Mouse (Mus musculus) mouse trophoblast stem cell (cell line): ENCODE measurements around the gene Cnbd2.

Experiments
- in situ Hi-C, 2 experiments: fragments of 300-500 bp; cut with MseI, MboI; formaldehyde crosslinking; loops; 2 replicates in 1 of 2; 3 replicates in 1 of 2; pipeline ENCODE4 v1.15.1; 2025

The Cnbd2 gene

DNA sequence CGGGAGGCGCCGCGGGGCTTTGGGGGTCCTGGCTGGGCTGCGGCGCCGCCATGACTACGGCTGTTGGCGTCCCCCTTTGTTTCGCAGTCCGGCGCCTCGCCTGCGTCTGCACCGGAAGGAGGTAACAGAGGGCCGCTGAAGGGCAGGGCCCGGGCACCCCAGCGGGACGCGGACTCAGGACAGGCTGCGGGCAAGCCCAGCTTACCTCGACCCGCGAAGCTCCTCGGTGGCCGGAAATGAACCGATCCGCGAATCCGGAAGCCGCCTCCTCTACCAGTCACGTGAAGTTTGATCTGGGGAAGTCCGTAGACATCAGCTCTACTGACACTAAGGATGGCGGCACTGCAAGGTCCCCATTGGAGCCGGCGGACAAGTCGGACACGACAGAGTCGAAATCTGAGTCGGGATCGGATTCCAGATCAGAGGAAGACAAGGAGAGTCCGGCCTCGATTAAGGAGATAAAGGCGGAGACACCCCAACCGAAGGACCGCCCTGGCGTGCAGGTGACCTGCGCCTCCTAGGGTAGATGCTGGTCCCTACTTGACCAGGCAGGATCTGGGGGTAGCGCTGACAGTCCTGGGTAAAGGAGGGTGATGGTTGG lies at the start of gene Cnbd2, which contains the start of gene Scand1:
Cnbd2 (plus strand) TSS at position 3 of the 601 bp plus-strand sequence.
Scand1 (minus strand) TSS at position 408 of the 601 bp plus-strand sequence.
- in situ Hi-C loops: no loop called here

DNA sequence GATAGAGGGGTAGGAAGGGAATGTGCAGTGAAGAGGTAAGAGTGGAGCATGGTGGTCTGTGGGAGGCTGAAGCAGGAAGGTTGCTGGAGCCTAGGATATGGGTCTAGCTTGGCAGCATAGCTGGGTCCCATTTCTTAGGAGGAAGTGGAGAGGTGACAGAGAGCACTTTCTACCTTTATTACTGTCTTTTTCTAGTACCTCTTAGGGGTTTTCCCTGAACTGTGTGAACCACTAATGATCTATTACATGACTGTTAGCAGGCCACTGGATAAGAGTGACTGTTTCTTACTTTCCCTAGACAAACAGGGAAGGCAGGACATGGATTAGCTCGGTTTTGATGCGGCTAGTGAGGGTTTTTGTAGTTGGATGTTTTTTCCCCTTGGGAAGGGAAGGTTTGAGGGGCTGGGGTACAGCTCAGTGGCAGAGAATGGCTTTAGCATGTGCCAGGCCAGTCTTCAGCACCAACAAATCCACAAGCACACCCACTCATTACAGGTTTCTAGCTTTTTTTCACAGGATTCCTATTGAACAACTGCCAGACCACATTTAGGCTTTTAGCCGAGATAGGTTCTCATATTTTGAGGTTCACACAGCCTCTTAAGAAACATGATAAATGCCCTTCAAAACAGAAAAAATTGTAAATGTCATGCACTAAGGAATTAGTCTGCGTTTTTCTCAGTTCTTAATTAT lies 48.8 kb upstream of the Cnbd2 start:
- in situ Hi-C loops: no loop called here

DNA sequence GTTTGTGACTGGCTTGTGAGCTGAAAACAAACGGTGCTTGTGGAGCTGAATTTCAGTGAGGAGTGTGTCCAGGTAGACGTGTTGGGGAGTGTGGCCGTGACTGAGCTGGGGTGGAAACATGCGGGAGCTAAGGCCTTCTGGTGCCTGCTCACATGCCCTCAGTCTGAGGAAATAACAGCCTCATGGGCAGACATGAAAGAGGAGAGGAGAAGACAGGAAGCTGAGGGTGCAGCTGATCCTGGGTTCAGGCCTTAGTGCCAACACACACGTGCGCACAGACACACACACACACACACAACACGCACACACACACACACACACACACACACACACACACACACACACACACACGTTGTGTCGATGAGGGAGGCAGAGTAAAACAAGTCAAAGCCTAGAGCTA lies 44.5 kb upstream of the Cnbd2 start:
- in situ Hi-C loops: no loop called here

DNA sequence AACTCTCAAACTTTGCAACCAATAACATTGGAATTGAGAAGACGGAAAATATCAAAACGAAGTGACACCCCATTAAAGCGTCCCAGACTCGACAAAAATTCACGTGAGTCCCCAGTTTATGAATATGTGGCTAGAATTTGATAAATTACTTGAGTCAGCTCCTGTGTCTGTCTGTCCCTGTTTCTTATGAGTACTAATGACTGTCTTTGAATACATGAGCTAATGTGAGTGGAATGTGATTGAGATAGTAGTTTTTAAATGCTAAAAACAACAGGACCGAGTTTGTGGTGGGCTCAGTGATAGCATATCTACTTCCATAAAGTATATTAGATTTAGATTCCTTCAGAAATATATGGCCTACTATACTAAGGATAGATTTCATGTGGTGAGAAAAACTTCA lies 39.5 kb upstream of the Cnbd2 start:
- in situ Hi-C loops: no loop called here

DNA sequence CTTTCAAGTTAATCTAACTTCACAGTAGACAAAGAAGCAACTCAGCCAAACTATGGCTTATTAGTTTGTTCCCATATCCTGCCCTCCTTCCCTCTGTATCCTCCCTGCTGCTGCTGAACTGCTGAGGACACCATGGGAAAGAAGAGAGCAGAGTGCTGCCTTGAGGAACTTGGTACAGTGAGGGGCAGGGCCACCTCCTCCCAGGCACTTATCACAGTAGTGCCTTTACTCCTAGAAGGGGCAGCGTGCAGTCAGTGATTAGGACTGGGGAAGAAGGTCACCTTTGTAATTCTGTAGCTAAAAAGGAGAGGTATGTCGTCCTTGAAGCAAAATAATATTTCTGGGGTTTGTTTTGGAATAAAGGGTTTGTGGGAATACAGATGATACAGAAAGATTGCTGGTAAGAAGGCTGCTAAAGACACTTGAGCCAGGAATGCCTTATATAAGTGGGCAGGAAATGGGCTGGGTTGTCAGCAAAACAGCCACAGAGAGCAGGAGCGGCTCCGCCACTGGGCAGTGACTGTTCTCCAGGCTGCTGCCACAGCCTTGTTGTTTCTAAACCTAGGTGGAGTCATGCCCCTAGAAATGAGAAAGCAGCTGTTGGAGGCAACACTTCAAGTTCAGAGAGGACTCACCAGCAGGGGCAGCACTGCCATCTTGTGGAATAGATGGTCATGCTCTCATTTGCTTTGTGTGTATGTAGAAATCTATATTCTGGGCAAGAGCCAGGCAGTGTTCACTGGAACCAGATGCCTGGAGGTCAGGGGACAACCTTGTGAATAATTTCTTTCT lies 33.7 kb upstream of the Cnbd2 start:
- in situ Hi-C loops: no loop called here

DNA sequence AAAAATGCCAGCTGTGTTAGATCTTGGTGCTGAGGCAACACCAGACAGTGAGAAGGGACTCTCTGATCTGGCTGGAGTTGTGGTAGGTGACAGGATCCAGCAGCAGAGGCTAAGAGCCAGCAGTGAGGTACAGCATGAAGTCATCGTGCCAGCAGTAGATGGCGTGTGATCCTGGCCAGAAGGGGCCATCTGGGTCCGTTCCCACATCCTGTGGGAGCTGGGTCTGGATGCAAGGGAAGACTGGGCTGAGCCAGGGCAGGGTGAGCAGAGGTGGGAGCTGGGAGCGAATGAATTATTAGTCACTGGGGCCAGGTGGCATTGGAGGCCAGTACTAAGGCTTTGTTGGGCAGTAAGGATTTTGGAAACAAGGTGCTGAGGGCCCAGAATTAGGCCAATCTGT lies 30.9 kb upstream of the Cnbd2 start:
- in situ Hi-C loops: no loop called here

DNA sequence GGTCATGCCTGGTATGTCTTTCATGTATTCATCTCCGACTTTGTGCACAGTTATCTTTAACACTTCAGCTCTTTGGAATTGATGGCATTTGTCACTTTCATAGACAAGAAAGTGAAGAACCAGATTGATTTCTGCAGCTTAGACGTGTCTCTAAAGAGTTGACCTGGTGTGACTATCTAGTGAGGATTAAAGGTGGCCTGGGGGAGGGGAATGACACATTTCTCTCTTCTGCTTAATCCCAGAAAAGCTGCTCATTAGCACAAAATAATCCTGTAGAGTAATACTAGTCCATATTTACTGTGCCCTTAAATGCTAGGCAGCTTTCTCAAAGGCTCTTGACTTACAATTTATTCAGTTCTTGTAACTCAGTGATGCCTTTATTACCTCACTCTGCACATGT lies 26.9 kb upstream of the Cnbd2 start:
- in situ Hi-C loops: no loop called here

DNA sequence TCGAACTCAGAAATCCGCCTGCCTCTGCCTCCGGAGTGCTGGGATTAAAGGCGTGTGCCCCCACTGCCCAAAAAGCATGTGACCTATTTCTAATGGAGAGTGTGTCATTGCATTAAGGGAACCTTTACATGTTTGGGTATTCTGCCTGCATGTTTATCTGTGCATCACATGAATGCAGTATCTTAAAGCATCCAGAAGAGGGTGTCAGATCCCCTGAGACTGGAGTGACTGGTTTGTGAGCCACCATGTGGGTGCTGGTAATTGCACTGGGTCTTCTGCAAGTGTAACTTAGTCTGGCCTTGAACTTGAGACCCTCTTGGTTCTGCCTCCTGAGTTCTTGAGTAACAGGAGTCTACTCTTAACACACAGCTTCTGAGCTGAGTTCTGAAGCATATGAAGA lies 25.4 kb upstream of the Cnbd2 start:
- in situ Hi-C loops: no loop called here

DNA sequence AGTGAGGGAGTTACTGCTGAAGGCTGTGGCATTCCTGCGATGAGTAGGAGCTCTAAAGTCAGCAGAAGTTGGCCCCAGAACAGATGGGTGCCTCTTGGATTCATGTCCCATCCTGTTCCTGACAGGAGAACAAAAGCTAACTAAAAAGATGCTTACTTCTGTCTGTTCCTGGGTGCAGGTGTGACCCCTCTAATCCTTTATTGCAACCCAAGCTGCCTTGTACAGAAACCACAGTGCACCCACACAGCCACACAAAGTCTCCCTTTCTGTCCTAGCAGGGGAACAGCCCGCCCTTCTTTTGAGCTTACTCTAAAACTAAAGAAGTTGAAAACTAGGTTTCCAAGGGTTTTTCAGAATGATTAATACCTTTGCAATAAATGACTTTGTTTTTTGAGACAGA lies 23.9 kb upstream of the Cnbd2 start:
- in situ Hi-C loops: no loop called here

DNA sequence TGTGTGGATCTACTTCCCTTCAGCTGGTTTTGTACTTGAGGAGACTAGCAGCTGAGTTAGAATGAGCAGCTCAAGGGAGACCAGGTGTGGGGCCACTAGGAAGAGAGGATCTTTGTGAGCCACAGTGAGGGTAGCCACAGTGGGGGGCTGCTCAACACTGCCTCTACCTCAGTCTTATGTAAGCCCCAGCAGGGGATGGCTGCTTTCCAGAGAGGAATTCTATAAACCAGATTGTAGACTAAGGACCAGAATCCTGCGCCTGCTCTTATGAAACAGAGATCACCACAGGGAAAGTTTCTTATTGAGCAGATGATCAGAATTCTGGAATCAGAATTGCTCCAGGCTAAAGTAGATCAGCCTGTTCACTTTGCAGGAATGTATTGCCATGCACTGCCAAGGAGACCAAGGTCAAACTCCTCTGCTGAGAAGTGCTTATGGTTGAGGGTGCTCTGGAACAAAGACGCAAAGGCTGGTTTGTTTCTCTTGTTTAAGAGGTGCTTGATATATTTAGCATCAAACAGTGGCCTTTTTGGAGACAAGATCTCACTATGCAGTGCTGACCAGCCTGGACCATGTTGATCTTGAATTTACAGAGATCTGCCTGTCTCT lies 22.4 kb upstream of the Cnbd2 start:
- in situ Hi-C loops: no loop called here

DNA sequence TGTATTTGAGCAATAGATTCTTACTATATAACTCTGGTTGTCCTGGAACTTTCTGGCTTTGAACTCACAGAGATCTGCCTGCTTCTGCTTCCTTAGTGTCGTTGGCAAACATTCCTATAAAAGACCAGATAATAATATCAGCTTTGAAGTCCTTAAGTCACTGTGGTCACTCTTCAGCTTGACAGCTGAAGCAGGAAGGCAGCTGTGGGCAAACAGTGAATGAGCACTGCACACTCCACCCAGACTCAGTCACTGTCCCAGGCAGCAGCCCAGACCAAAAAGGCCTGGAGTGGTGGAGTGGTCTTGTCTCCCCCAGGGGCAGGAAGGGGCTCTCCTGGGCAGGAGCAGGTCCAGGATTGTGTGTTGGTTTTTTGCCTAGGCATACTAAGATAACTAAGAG lies 20.1 kb upstream of the Cnbd2 start:
- in situ Hi-C loops: no loop called here

DNA sequence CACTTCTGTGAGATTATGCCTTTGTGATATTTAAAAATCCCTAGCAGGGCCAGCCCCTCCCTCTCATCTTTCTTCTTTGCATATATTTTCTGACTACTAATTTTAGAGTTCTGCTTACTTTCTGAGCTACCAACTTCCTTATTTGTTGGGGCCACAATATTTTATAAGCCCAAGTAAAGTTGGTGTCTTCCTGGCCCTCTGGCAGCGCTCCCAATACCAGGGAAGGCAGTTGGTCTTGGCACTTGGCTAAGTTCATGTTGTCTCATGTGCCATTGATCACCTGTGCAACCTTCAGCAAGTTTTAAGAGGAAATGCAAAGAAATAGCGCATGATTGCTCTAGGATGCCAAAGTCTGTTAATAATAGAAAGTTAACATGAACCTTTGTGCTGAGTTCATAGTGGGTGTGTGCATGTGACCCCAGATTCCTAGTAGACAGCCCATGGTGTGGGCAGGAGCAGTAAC lies 16.5 kb upstream of the Cnbd2 start:
- in situ Hi-C loops: no loop called here

DNA sequence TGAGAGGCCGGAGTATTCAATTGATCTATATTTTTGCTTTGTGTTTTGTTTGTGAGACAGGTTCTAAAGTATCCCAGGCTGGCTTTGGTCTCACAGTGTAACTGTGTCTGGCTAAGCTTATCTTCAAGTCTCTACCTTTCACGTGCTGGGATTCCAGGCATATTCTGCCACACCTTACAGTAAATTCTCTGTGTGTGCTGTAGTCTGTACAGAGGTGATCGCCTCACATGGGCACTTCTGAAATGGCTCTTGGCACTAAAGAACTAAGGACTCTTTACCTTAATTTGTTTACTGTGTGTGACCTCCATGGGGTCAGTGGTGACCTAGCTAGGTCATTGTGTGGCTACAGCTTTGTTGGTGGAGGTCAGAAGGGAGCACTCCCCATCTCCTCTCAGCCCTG lies 15.9 kb upstream of the Cnbd2 start:
- in situ Hi-C loops: no loop called here

DNA sequence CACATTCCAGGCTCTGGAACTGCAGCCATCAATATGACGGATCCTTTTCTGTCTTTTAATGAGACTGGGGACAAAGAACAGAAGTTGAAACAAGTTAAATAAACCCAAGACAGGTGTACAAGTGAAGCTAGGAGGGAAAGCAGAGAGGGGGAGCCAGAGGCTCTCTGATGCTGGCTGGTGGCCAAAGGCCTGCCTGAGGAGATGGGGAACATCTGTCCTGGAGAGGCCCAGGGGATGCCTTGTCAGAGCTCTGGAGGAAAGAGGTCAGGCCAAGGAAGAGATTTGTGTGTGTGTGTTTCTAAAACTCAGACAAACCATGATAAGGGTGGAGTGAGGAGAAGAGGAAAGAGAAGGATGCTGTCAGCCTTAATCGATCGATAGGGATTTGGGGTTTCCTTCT lies 14.4 kb upstream of the Cnbd2 start:
- in situ Hi-C loops: no loop called here

DNA sequence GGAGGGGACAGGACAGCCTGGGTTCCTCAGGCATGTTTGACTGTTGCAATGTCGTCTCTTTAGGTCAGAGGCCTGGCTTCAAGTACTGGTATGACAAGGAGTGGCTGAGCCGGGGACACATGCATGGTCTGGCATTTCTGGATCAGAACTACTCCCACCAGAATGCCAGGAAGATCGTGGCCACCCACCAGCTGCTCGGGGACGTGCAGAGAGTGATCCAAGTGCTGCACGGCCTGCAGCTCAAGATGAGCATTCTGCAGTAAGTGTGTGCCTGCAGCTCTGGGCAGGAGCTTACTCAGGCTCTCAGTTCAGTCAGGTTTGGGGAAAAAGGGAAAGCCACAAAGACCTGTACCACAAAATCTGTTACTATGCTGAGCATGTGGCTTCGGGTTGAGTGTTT lies 13.6 kb upstream of the Cnbd2 start:
- in situ Hi-C loops: no loop called here

DNA sequence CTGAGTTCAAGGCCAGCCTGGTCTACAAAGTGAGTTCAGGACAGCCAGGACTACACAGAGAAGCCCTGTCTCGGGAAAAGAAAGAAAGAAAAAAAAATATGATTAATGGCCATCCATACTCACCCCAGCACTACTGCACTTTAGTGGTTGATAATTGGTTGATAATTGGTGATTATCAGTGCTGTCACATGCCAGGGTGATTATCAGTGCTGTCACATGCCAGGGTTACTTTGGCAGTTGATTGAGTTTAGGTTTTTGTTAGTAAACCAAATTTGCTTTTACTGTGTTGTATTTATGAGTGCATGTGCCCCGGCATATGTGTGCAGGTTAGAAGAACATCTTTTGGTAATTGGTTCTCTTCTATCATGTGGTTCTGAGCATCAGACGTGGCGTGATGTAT lies 10.0 kb upstream of the Cnbd2 start:
- in situ Hi-C loops: no loop called here

DNA sequence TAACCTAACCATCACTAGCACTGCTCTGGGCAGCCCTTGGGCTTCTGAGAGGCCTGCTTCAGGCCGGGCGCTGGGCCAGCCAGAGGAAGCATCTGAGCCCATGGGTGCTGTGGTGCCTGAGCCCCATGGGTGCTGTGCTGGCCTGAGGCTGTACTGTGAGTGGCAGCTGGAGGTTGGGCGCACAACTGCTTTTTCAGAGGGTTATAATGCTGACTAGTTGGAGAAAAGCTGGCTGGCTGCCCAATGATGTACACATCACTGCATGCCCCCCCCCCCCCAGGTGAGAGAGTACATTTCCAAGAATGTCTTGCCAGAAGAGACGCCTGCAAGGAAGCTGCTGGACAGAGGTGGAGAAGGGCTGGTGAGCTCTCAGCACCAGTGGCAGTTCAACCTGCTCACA lies 7.7 kb upstream of the Cnbd2 start:
- in situ Hi-C loops: no loop called here

DNA sequence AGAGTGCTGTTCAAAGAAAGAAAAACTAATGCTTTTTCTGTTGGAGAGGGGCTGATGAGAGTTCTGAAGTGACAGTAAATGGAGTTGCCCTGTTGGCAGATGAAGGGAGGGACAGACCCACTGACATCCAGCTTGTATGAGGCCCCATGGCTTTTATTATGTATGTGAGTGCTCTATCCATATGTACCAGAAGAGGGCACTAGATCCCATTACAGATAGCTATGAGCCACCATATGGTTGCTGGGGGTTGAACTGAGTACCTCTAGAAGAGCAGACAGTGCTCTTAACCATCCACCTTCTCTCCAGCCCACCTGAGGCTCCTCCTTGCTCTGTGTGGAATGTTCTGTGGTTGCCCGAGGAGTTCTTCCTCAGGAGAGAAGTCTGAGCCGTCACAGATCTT lies 6.3 kb upstream of the Cnbd2 start:
- in situ Hi-C loops: no loop called here

DNA sequence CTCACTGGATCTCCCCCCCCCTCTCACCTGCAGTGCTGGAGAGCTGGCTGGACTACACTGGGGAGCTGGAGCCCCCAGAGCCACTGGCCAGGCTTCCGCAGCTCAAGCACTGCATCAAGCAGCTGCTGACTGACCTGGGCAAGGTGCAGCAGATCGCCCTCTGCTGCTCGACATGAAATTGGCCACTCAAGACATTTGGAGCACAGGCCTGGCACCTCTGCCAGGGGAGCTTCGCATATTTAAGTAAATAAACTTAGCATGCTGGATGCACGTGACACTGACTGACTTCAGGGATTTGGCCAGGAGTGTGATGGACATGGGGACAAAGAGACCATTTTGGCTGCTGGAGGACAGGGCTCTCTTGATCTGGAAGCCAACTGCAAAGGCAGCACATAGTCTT lies 4.8 kb upstream of the Cnbd2 start:
- in situ Hi-C loops: no loop called here

DNA sequence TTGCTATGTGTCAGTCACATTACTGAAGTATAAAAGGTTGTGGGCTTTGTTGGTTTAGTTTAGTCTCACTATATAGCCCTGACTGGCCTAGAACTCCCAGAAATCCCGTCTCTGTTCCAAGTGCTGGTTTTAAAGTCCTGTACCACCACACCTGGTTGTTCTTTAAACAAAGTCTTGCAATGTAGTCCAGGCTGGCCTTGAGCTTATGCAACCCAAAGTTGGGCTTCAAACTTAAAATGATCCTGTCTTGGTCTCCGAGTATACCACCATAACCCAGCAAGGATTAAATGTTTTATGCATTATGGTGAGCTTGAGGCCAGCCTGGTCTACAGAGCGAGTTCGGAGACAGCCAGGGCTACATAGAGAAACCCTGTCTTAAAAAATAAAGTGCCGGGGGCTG lies 2.2 kb upstream of the Cnbd2 start:
- in situ Hi-C loops: no loop called here

DNA sequence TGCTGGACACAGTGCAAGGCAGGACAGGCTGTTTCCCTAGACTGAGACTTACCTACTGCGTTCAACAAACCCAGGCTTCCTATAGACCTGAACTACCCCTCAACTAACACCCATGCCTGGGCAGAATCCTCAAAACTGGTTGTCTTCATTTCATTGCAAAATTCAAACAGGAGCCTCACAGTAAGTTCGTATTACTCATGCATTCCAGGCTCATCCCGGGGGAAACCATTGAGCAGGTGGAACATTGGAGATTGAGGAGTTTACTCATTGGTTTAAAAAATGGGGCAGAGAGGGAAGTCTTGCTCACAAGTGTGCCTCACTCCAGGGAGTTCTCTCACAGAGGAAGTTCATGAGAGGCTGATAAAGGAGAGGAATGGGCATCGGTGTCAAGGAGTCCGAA lies 1.6 kb upstream of the Cnbd2 start:
- in situ Hi-C loops: no loop called here

DNA sequence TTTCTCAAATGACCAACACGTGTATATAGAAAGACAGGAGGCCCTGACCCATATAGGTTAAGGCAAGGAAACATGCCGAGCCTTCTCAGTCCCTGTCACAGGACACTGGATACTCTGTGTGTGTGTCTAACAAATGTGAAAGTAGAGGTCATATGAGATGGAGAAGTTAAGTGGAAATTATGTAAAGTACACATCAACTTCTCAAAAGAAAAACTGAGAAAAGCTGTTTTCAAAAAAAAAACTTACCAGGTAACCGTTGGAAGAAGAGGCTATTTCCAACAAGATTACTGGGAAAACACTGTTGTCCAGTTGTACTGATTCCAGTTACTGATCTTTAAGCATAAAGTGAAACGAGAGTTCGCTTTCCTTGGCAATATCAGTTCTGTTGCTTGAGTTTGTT lies 1.2 kb upstream of the Cnbd2 start:
- in situ Hi-C loops: no loop called here

DNA sequence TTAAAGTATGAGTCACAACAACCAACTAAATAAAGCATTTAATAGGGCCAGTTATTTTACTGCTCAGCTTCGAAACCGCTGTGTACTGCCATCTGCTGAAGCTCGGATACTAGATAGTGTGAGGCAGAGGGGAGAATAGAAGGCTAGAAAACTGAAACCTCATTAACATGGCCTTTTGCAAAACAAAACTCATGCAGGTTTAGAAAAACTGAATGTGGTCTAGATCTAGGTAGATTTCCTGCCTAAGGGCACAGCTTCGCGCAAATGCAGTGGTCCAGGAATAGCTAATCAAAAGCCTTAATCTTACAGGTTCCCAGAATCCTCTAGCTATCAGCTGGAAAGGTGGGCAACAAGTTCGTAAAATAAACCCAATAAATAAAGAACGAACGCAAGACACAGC lies 658 bp upstream of the Cnbd2 start:
- in situ Hi-C loops: no loop called here
